Mouse (Mus musculus): Measurements from ENCODE around the gene Thra. TPM values are rescaled to one million over a fixed set of nuclear protein-coding genes. Genes with fewer than 3 reads are reported as not detected.
A peak's percentile ranks its signal among the peaks of the same experiment; 100 is the strongest.

Thra gene
- polyA plus RNA-seq, 1 experiment from 2014 or later, result 175 TPM

- no peaks in the 10 kb centered on the region for H3K9me3 ChIP-seq (ENCODE audit: control insufficient read depth, low read length)
- no peak overlapping the region for H3K27ac ChIP-seq (replicated peaks; ENCODE audit: low read depth, low read length)
- H3K4me1 ChIP-seq (ENCODE audit: control insufficient read depth, insufficient read depth, low read length), result peaks cover 31% of the 10 kb centered on the region
- H3K36me3 ChIP-seq (ENCODE audit: control insufficient read depth, insufficient read depth, low read length), result peaks cover 68% of the 10 kb centered on the region
- no peak overlapping the region for H3K9ac ChIP-seq (replicated peaks; ENCODE audit: low read length)
- ATAC-seq (ENCODE audit: low FRiP score, low TSS enrichment), result no peak
- H3K4me3 ChIP-seq (replicated peaks; ENCODE audit: low read depth, low read length), result no peak overlapping the region
- no peak for DNase-seq
- no peak overlapping the region for H3K4me2 ChIP-seq (ENCODE audit: low read length)
- H3K27me3 ChIP-seq (ENCODE audit: control insufficient read depth, insufficient read depth, low read length), result no peaks in the 10 kb centered on the region
- WGBS, result 89% methylated on average over 18 of the region's 18 CpGs
Observed at GRCm38 (mm10) chr11:98764091-98764490, 23.7 kb downstream of the Thra start.

- Histone ChIP-seq H3K27me3 (ENCODE audit: control insufficient read depth, insufficient read depth, low read length) (no peaks in the 10 kb centered on the region), H3K9me3 (ENCODE audit: control insufficient read depth, low read length) (no peaks in the 10 kb centered on the region), H3K36me3 (ENCODE audit: control insufficient read depth, insufficient read depth, low read length) (peaks cover 73% of the 10 kb centered on the region), H3K9ac (replicated peaks; ENCODE audit: low read length) (0 out of 2 replicates have a peak overlapping the region, but pooled peaks have one; percentile 9), H3K4me1 (ENCODE audit: control insufficient read depth, insufficient read depth, low read length) (peaks cover 31% of the 10 kb centered on the region), H3K27ac (replicated peaks; ENCODE audit: low read depth, low read length) (no peak overlapping the region), H3K4me2 (ENCODE audit: low read length) (no peak overlapping the region), H3K4me3 (replicated peaks; ENCODE audit: low read depth, low read length) (no peak overlapping the region)
- DNase-seq (no peak), ATAC-seq (ENCODE audit: low FRiP score, low TSS enrichment) (no peak)
Observed at GRCm38 (mm10) chr11:98764746-98765145, 24.3 kb downstream of the Thra start.

GRCm38 (mm10) chr11:98765421-98766309, 25.2 kb downstream of the Thra start:
- Histone ChIP-seq H3K27me3 (ENCODE audit: control insufficient read depth, insufficient read depth, low read length) (no peaks in the 10 kb centered on the region), H3K9ac (replicated peaks; ENCODE audit: low read length) (no peak overlapping the region; the same call in 1 of the 2 replicates), H3K4me3 (replicated peaks; ENCODE audit: low read depth, low read length) (no peak overlapping the region), H3K9me3 (ENCODE audit: control insufficient read depth, low read length) (no peaks in the 10 kb centered on the region), H3K4me2 (ENCODE audit: low read length) (no peak overlapping the region), H3K36me3 (ENCODE audit: control insufficient read depth, insufficient read depth, low read length) (peaks cover 73% of the 10 kb centered on the region), H3K4me1 (ENCODE audit: control insufficient read depth, insufficient read depth, low read length) (peaks cover 31% of the 10 kb centered on the region), H3K27ac (replicated peaks; ENCODE audit: low read depth, low read length) (peak overlapping the region; percentile 68)
- DNase-seq, result peak; percentile 44
- WGBS, result 50% methylated on average over 7 of the region's 9 CpGs
- 0 out of 2 replicates have a peak, but pooled peaks have one; percentile 21 for ATAC-seq (ENCODE audit: low FRiP score, low TSS enrichment)

DNA sequence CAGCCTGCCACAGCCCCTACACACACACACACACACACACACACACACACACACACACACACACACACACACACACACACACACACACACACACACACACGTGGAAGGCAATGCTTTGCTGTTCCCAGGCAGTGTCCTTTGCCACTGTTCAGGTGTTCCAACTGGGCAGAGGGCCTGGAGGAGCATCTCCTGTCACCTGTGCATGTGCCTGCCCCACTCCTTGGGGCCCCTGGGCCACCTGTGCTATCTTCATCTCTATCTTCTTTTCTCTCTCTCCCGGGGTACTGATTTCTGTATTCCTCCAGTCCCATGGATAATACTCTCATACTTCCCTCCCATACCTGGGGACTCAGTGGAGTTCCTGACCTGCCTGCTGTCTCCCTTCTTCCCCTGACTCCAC, 25.9 kb downstream of the Thra start:
- Histone ChIP-seq H3K4me3 (replicated peaks; ENCODE audit: low read depth, low read length) (no peak overlapping the region), H3K27ac (replicated peaks; ENCODE audit: low read depth, low read length) (peak overlapping the region; percentile 68), H3K36me3 (ENCODE audit: control insufficient read depth, insufficient read depth, low read length) (peaks cover 73% of the 10 kb centered on the region), H3K4me2 (ENCODE audit: low read length) (no peak overlapping the region), H3K9ac (replicated peaks; ENCODE audit: low read length) (no peak overlapping the region; the same call in 1 of the 2 replicates), H3K9me3 (ENCODE audit: control insufficient read depth, low read length) (no peaks in the 10 kb centered on the region), H3K4me1 (ENCODE audit: control insufficient read depth, insufficient read depth, low read length) (peaks cover 31% of the 10 kb centered on the region), H3K27me3 (ENCODE audit: control insufficient read depth, insufficient read depth, low read length) (no peaks in the 10 kb centered on the region)
- DNase-seq (no peak), ATAC-seq (ENCODE audit: low FRiP score, low TSS enrichment) (no peak)
- WGBS, result 48% methylated on average over 2 of the region's 2 CpGs

DNA sequence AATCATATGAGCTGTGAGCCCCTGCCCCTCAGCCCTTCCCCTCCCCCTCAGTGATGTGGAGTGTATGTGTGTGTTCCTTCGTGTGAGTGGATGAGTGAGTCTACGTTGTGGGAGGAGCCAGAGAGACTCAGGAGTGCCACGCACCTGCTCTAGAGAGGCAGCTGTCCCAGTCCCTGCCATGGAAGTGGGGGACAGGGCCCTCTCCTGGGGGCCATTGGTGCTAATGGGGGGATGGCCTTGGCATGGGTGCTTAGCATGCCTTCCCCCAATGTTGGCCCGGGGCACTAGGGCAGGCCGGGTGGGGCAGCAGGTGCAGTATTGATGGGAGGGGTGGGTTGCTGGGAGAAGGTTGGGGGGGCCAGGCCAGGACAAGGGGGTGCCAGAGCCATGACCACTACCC, 26.4 kb downstream of the Thra start:
- H3K4me1 ChIP-seq (ENCODE audit: control insufficient read depth, insufficient read depth, low read length), result peaks cover 31% of the 10 kb centered on the region
- DNase-seq, result no peak
- H3K9me3 ChIP-seq (ENCODE audit: control insufficient read depth, low read length), result no peaks in the 10 kb centered on the region
- H3K36me3 ChIP-seq (ENCODE audit: control insufficient read depth, insufficient read depth, low read length), result peaks cover 69% of the 10 kb centered on the region
- H3K4me3 ChIP-seq (replicated peaks; ENCODE audit: low read depth, low read length), result no peak overlapping the region
- 45% methylated on average over 5 of the region's 5 CpGs for WGBS
- H3K27ac ChIP-seq (replicated peaks; ENCODE audit: low read depth, low read length), result peak overlapping the region; percentile 68
- peak; percentile 22; the same call in 1 of the 2 replicates for ATAC-seq (ENCODE audit: low FRiP score, low TSS enrichment)
- H3K9ac ChIP-seq (replicated peaks; ENCODE audit: low read length), result peak overlapping the region; percentile 14; the same call in 1 of the 2 replicates
- H3K4me2 ChIP-seq (ENCODE audit: low read length), result no peak overlapping the region
- no peaks in the 10 kb centered on the region for H3K27me3 ChIP-seq (ENCODE audit: control insufficient read depth, insufficient read depth, low read length)

DNA sequence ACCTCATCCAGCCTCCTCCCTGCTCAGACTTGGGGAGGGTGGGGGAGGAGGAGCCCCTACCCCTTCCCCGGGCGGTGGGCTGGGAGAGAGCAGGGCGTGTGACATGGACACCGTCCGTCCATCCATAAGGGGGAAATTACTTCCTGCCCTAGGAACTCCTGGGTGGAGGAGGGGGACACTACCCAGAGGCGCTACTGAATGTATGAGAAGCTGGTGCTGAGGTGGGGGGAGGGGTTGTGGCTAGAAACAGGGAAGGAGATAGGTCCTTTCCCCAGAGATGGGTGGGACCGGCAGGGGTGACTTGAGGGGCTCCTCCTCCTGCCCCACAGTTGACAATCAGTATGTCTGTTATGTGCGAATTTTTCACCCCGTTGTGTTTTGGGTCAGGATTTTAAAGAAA, 26.8 kb downstream of the Thra start:
- H3K9ac ChIP-seq (replicated peaks; ENCODE audit: low read length), result peak overlapping the region; percentile 14; the same call in 1 of the 2 replicates
- H3K4me3 ChIP-seq (replicated peaks; ENCODE audit: low read depth, low read length), result no peak overlapping the region
- peak; percentile 69 for DNase-seq
- ATAC-seq (ENCODE audit: low FRiP score, low TSS enrichment), result peak; percentile 55
- no peaks in the 10 kb centered on the region for H3K27me3 ChIP-seq (ENCODE audit: control insufficient read depth, insufficient read depth, low read length)
- H3K4me2 ChIP-seq (ENCODE audit: low read length), result no peak overlapping the region
- H3K9me3 ChIP-seq (ENCODE audit: control insufficient read depth, low read length), result no peaks in the 10 kb centered on the region
- peaks cover 65% of the 10 kb centered on the region for H3K36me3 ChIP-seq (ENCODE audit: control insufficient read depth, insufficient read depth, low read length)
- H3K4me1 ChIP-seq (ENCODE audit: control insufficient read depth, insufficient read depth, low read length), result peaks cover 31% of the 10 kb centered on the region
- peak overlapping the region; percentile 21 for H3K27ac ChIP-seq (replicated peaks; ENCODE audit: low read depth, low read length)
- 22% methylated on average over 9 of the region's 9 CpGs for WGBS

GRCm38 (mm10) chr11:98767713-98768112, 27.3 kb downstream of the Thra start:
- peak overlapping the region; percentile 41 for H3K4me2 ChIP-seq (ENCODE audit: low read length)
- peak overlapping the region; percentile 75 for H3K27ac ChIP-seq (replicated peaks; ENCODE audit: low read depth, low read length)
- H3K36me3 ChIP-seq (ENCODE audit: control insufficient read depth, insufficient read depth, low read length), result peaks cover 62% of the 10 kb centered on the region
- WGBS, result 11% methylated on average over 4 of the region's 4 CpGs
- no peaks in the 10 kb centered on the region for H3K27me3 ChIP-seq (ENCODE audit: control insufficient read depth, insufficient read depth, low read length)
- DNase-seq, result peak; percentile 41
- ATAC-seq (ENCODE audit: low FRiP score, low TSS enrichment), result no peak
- no peak overlapping the region for H3K4me3 ChIP-seq (replicated peaks; ENCODE audit: low read depth, low read length)
- no peaks in the 10 kb centered on the region for H3K9me3 ChIP-seq (ENCODE audit: control insufficient read depth, low read length)
- H3K4me1 ChIP-seq (ENCODE audit: control insufficient read depth, insufficient read depth, low read length), result peaks cover 31% of the 10 kb centered on the region
- 0 out of 2 replicates have a peak overlapping the region, but pooled peaks have one; percentile 23 for H3K9ac ChIP-seq (replicated peaks; ENCODE audit: low read length)

DNA sequence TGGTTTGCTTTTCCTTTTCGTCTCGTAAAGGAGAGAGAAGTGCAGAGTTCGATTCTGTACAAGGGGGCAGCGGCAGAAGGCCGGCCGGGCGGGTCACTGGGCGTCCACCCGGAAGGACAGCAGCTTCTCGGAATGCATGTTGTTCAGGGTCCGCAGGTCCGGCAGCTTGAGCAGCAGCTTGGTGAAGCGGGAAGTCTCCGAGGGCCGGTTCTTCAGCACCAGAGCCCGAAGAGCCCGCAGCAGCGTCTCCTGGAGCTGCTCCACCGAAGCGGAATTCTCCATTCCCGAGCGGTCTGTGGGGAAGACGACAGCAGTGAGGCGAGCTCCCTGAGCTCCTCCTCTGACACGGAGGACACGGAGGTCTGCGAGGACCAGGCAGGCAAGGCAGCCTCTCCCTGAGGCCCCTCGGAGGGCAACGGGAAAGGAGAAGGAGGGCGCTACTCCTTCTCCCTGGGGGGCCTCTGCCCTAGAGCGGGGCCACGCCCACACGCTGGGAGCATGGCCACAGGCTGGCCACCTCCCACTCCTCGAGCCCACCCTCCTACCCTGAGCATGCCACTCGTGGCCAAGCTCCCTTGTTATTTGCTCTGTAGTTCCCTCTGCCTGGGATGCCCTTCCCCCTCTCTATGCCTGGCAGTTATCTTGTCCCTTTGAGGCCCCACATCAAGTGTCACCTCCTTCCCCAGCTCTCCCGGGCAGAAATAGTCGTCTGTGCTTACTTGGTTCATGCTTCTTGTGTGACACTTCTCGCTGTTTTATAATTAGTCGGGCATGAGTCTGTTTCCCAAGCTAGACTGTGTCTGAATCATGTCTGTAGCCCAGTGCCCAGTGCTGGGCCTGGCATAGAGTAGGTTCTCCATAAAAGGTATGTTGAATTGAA, 27.9 kb downstream of the Thra start:
- H3K36me3 ChIP-seq (ENCODE audit: control insufficient read depth, insufficient read depth, low read length), result peaks cover 55% of the 10 kb centered on the region
- WGBS, result 22% methylated on average over 37 of the region's 39 CpGs
- ATAC-seq (ENCODE audit: low FRiP score, low TSS enrichment) (no peak), DNase-seq (peak; percentile 50)
- peaks cover 34% of the 10 kb centered on the region for H3K4me1 ChIP-seq (ENCODE audit: control insufficient read depth, insufficient read depth, low read length)
- H3K4me2 ChIP-seq (ENCODE audit: low read length), result peak overlapping the region; percentile 41
- H3K9ac ChIP-seq (replicated peaks; ENCODE audit: low read length), result 0 out of 2 replicates have a peak overlapping the region, but pooled peaks have one; percentile 23
- H3K27ac ChIP-seq (replicated peaks; ENCODE audit: low read depth, low read length), result peak overlapping the region; percentile 75
- no peaks in the 10 kb centered on the region for H3K27me3 ChIP-seq (ENCODE audit: control insufficient read depth, insufficient read depth, low read length)
- peak overlapping the region; percentile 12; the same call in 1 of the 2 replicates for H3K4me3 ChIP-seq (replicated peaks; ENCODE audit: low read depth, low read length)
- H3K9me3 ChIP-seq (ENCODE audit: control insufficient read depth, low read length), result no peaks in the 10 kb centered on the region
